Mouse (Mus musculus) brain, embryonic 14.5 days (tissue): ENCODE measurements at regions not wholly inside any gene's neighbourhood (a gene's known extent, or its start where the extent isn't known, plus 50 kb on each side); places are given as distances from the start of the nearest gene placed in this dataset.

Source experiments
- CTCF ChIP-seq: fragments of 200-500 bp; IDR thresholded peaks from 2 replicates; pipeline ENCODE4 v1.5.1; 2012; ENCODE audit warnings: inconsistent platforms, mild to moderate bottlenecking, moderate library complexity, borderline replicate concordance; ENCODE audit not compliant: insufficient read depth, insufficient read length; ENCODE audit errors: extremely low read depth
- POLR2A ChIP-seq: fragments of 200-500 bp; IDR thresholded peaks from 2 replicates; pipeline ENCODE4 v1.6.1; 2012; ENCODE audit warnings: mild to moderate bottlenecking, inconsistent platforms, borderline replicate concordance; ENCODE audit not compliant: poor library complexity, insufficient read depth, insufficient read length, severe bottlenecking; ENCODE audit errors: extremely low read depth

DNA sequence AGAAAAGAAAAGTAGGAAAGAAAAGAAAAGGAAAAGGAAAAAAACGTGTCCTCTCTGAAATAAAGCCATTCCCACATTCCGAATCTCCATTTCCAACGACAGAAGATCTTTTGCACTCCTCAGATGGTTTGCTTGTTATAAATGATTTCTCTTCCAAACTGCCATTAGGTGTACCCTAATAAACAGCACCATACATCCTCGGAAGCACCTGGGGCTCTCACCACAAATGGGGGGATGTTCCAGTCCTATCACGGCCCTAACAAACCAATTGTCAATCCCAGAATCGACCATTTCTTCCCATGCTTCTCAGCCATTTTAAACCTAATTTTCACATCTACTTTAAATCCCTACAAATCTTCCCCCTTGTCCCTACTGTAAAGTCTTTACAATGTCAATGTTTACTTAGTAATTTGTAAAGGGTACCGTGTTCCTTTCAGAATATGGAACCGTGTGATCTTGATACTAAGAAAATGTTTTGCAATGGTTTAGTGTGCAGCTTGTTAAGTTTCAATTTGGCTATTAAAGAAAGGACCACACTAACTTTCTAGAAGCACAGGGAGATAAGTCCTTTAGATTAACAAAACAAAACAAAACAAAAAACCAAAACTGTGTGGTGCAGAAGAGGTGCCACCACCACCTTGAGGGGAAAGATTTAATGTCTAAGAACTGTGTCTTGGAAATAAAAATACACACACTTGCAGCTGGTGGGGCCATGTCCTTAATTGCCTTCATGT is 66.6 kb upstream of the Chd2 start:
- TF ChIP-seq CTCF (no peak), POLR2A (no peak)
